Mouse (Mus musculus): Measurements from ENCODE around the gene Strip2. TPM values are rescaled to one million over a fixed set of nuclear protein-coding genes. Genes with fewer than 3 reads are reported as not detected.

The Strip2 gene
- total and polyA plus RNA-seq, 2 experiments from 2014 or later = 61.8 to 168 TPM

DNA sequence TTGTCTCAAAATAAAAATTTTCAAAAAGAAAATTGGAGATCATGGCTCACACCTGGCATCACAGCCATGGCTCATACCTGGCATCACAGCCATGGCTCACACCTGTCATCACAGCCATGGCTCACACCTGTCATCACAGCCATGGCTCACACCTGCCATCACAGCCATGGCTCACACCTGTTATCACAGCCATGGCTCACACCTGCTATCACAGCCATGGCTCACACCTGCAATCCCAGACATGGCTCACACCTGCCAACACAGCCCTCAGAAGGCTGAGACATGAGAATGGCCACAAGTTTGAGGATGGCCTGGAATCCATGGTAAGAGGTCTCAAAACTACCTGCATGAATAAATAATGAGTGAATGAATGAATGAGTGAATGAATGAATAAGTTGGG, 37.2 kb upstream of the Strip2 start:
- Histone ChIP-seq H3K4me1 (ENCODE audit: control insufficient read depth, insufficient read depth) (peaks cover 61% of the 10 kb centered on the region), H3K36me3 (replicated peaks; ENCODE audit: control insufficient read depth, insufficient read depth, low read length) (0 out of 2 replicates have a peak, but pooled peaks cover 5% of the 10 kb centered on the region), H3K9me3 (replicated peaks; ENCODE audit: control insufficient read depth, low read length) (no peaks in the 10 kb centered on the region), H3K4me2 (ENCODE audit: low read depth, low read length) (no peak overlapping the region), H3K27me3 (ENCODE audit: control insufficient read depth, insufficient read depth, low read length) (no peaks in the 10 kb centered on the region), H3K27ac (ENCODE audit: low read depth) (peak overlapping the region; percentile 36), H3K9ac (replicated peaks; ENCODE audit: low read depth, low read length) (no peak overlapping the region), H3K4me3 (ENCODE audit: low read depth, low read length) (no peak overlapping the region)
- TF ChIP-seq EP300 (IDR thresholded peaks at IDR 0.05; ENCODE audit: low read depth) = no peak
- TF ChIP-seq CTCF (IDR thresholded peaks at IDR 0.05; ENCODE audit: low read depth) = no peak
- DNase-seq (ENCODE audit: low spot score) = no peak
- no peak for ATAC-seq (ENCODE audit: insufficient read depth, low read depth)

DNA sequence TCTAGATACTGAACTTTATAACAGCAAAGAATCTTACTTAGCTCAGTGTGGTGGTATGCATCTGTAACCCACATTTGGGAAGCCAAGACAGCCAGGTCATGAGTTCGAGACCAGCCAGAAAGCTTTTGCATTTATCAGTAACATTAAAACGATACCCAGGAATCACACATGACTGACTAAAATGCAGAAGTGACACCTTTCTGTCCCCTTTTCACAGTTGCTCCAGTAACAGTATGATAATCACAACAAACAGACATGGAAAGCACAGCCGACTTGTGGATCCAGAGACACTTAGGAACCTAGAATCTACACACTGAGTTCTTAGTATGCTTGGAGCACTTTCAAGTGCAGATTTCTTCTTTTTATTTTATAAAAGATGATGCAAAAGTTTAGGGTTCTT, 36.0 kb upstream of the Strip2 start:
- TF ChIP-seq CTCF (IDR thresholded peaks at IDR 0.05; ENCODE audit: low read depth) = no peak
- no peak for TF ChIP-seq EP300 (IDR thresholded peaks at IDR 0.05; ENCODE audit: low read depth)

DNA sequence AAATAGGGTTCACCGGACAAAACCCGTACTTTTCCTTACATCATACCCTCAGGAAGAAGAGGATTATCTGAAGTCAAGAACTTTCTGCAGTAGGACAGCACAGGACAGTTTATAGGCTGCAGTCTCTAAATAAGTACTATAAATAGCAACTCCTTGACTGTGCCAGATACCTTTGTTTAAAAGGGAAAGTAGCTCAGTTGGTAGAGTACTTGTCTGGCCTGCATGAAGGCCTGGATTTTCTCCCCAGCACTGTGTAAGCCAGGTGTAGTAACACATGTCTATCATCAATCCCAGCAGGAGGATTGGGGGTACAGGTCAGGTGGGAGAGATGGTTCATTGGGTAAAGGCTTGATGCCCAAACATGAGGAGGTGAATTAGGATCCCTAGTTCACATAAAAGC, 34.9 kb upstream of the Strip2 start:
- Histone ChIP-seq H3K9ac (replicated peaks; ENCODE audit: low read depth, low read length) (no peak overlapping the region), H3K4me2 (ENCODE audit: low read depth, low read length) (no peak overlapping the region), H3K9me3 (replicated peaks; ENCODE audit: control insufficient read depth, low read length) (0 out of 2 replicates have a peak, but pooled peaks cover 4% of the 10 kb centered on the region), H3K36me3 (replicated peaks; ENCODE audit: control insufficient read depth, insufficient read depth, low read length) (peaks cover 11% of the 10 kb centered on the region), H3K4me3 (ENCODE audit: low read depth, low read length) (no peak overlapping the region), H3K27ac (ENCODE audit: low read depth) (peak overlapping the region; percentile 91), H3K27me3 (ENCODE audit: control insufficient read depth, insufficient read depth, low read length) (no peaks in the 10 kb centered on the region), H3K4me1 (ENCODE audit: control insufficient read depth, insufficient read depth) (peaks cover 40% of the 10 kb centered on the region)
- DNase-seq (ENCODE audit: low spot score) (peak; percentile 89), ATAC-seq (ENCODE audit: insufficient read depth, low read depth) (peak; percentile 87)
- WGBS = 30% methylated on average over 2 of the region's 2 CpGs
- TF ChIP-seq EP300 (IDR thresholded peaks at IDR 0.05; ENCODE audit: low read depth) (peak; percentile 55; the same call in 1 of the 2 replicates), CTCF (IDR thresholded peaks at IDR 0.05; ENCODE audit: low read depth) (no peak)

More for the DNA sequence above, 36.0 kb upstream of the Strip2 start:
- no peak overlapping the region for H3K4me2 ChIP-seq (ENCODE audit: low read depth, low read length)
- DNase-seq (ENCODE audit: low spot score) (no peak), ATAC-seq (ENCODE audit: insufficient read depth, low read depth) (no peak)
- no peak overlapping the region for H3K4me3 ChIP-seq (ENCODE audit: low read depth, low read length)
- H3K27me3 ChIP-seq (ENCODE audit: control insufficient read depth, insufficient read depth, low read length) = no peaks in the 10 kb centered on the region
- peaks cover 48% of the 10 kb centered on the region for H3K4me1 ChIP-seq (ENCODE audit: control insufficient read depth, insufficient read depth)
- peak overlapping the region; percentile 36; the same call in 1 of the 2 replicates for H3K27ac ChIP-seq (ENCODE audit: low read depth)
- H3K9me3 ChIP-seq (replicated peaks; ENCODE audit: control insufficient read depth, low read length) = no peaks in the 10 kb centered on the region
- 82% methylated on average over 3 of the region's 3 CpGs for WGBS
- no peak overlapping the region for H3K9ac ChIP-seq (replicated peaks; ENCODE audit: low read depth, low read length)
- 0 out of 2 replicates have a peak, but pooled peaks cover 5% of the 10 kb centered on the region for H3K36me3 ChIP-seq (replicated peaks; ENCODE audit: control insufficient read depth, insufficient read depth, low read length)

DNA sequence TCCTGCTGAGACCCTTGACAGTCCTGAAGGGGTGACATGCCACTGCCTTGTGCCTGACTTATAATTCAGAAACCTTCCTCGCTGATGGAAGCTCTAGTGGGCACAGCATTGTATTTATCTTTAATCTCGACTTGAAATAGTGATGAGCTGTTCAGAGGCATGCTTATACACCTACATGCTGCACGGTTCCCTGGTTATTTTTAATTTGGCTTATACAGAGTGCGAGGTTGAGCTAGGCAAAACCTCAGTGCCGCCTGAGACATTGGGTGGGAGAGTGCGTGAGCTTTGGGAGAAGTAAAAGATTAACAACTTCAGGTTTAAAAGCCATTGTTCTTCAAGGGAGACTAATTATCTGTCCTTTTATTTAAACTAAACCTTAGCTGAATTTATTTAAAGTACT, 33.9 kb upstream of the Strip2 start:
- 37% methylated on average over 6 of the region's 6 CpGs for WGBS
- Histone ChIP-seq H3K9me3 (replicated peaks; ENCODE audit: control insufficient read depth, low read length) (0 out of 2 replicates have a peak, but pooled peaks cover 4% of the 10 kb centered on the region), H3K4me2 (ENCODE audit: low read depth, low read length) (no peak overlapping the region), H3K4me3 (ENCODE audit: low read depth, low read length) (no peak overlapping the region), H3K27ac (ENCODE audit: low read depth) (peak overlapping the region; percentile 91), H3K27me3 (ENCODE audit: control insufficient read depth, insufficient read depth, low read length) (no peaks in the 10 kb centered on the region), H3K9ac (replicated peaks; ENCODE audit: low read depth, low read length) (no peak overlapping the region), H3K36me3 (replicated peaks; ENCODE audit: control insufficient read depth, insufficient read depth, low read length) (peaks cover 11% of the 10 kb centered on the region), H3K4me1 (ENCODE audit: control insufficient read depth, insufficient read depth) (peaks cover 39% of the 10 kb centered on the region)
- ATAC-seq (ENCODE audit: insufficient read depth, low read depth) = no peak
- no peak for DNase-seq (ENCODE audit: low spot score)
- TF ChIP-seq EP300 (IDR thresholded peaks at IDR 0.05; ENCODE audit: low read depth) (no peak), CTCF (IDR thresholded peaks at IDR 0.05; ENCODE audit: low read depth) (no peak)

DNA sequence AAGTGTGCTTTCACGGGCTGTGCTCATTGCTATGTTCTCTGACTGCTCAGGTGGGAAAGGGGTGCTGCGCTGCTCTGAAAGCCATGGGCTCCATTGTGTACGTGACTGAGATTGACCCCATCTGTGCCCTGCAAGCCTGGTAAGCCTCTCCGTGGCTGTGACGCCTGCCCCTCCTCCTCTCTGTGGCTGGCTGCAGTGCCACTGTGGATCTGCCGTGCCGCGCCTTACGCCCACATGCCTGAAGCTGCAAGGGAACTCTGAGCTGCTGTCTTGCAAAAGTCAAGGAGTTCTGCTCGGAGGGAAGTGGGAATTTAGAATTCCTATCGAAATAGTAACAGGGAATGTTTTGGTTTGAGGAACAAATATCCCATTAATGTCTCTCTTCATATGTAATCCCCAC, 25.7 kb upstream of the Strip2 start:
- H3K9ac ChIP-seq (replicated peaks; ENCODE audit: low read depth, low read length) = no peak overlapping the region
- 65% methylated on average over 11 of the region's 11 CpGs for WGBS
- TF ChIP-seq EP300 (IDR thresholded peaks at IDR 0.05; ENCODE audit: low read depth) (no peak), CTCF (IDR thresholded peaks at IDR 0.05; ENCODE audit: low read depth) (no peak)
- no peak overlapping the region for H3K4me3 ChIP-seq (ENCODE audit: low read depth, low read length)
- DNase-seq (ENCODE audit: low spot score) = no peak
- H3K4me2 ChIP-seq (ENCODE audit: low read depth, low read length) = no peak overlapping the region
- H3K9me3 ChIP-seq (replicated peaks; ENCODE audit: control insufficient read depth, low read length) = 0 out of 2 replicates have a peak, but pooled peaks cover 2% of the 10 kb centered on the region
- no peak for ATAC-seq (ENCODE audit: insufficient read depth, low read depth)
- peaks cover 7% of the 10 kb centered on the region for H3K36me3 ChIP-seq (replicated peaks; ENCODE audit: control insufficient read depth, insufficient read depth, low read length)
- H3K4me1 ChIP-seq (ENCODE audit: control insufficient read depth, insufficient read depth) = no peaks in the 10 kb centered on the region
- H3K27me3 ChIP-seq (ENCODE audit: control insufficient read depth, insufficient read depth, low read length) = no peaks in the 10 kb centered on the region
- H3K27ac ChIP-seq (ENCODE audit: low read depth) = no peak overlapping the region

DNA sequence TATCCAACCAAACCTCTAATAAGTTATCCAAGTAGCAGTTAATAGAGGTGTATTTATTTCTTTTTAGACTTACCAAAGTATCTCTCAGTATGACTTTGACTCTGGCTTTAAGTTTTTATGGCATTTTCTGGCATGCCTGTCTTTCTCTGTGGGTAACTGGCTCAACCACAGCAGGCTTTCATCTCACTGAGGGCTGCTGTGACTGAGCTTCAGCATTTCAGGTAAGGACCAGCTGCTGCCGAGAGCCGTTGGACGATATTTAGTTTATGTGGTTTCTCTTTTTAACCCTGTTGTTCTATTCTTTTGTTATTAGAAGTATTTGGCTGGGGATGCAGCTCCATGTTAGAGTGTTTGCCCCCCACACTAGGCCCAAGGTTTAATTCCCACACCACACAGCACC, 19.8 kb upstream of the Strip2 start:
- H3K27me3 ChIP-seq (ENCODE audit: control insufficient read depth, insufficient read depth, low read length) = no peaks in the 10 kb centered on the region
- 84% methylated on average over 3 of the region's 3 CpGs for WGBS
- TF ChIP-seq CTCF (IDR thresholded peaks at IDR 0.05; ENCODE audit: low read depth) (no peak), EP300 (IDR thresholded peaks at IDR 0.05; ENCODE audit: low read depth) (no peak)
- DNase-seq (ENCODE audit: low spot score) (no peak), ATAC-seq (ENCODE audit: insufficient read depth, low read depth) (no peak)
- H3K4me2 ChIP-seq (ENCODE audit: low read depth, low read length) = no peak overlapping the region
- peaks cover 17% of the 10 kb centered on the region; the same call in 1 of the 2 replicates for H3K36me3 ChIP-seq (replicated peaks; ENCODE audit: control insufficient read depth, insufficient read depth, low read length)
- H3K9me3 ChIP-seq (replicated peaks; ENCODE audit: control insufficient read depth, low read length) = no peaks in the 10 kb centered on the region
- peaks cover 4% of the 10 kb centered on the region; the same call in 1 of the 2 replicates for H3K4me1 ChIP-seq (ENCODE audit: control insufficient read depth, insufficient read depth)
- no peak overlapping the region for H3K9ac ChIP-seq (replicated peaks; ENCODE audit: low read depth, low read length)
- no peak overlapping the region for H3K4me3 ChIP-seq (ENCODE audit: low read depth, low read length)
- H3K27ac ChIP-seq (ENCODE audit: low read depth) = no peak overlapping the region
